Mouse (Mus musculus) heart, embryonic 15.5 days (tissue): Measurements from ENCODE around the gene Naaladl2. TPM values are rescaled to one million over a fixed set of nuclear protein-coding genes. Genes with fewer than 3 reads are reported as not detected.

Source experiments
- ATAC-seq: fragments of 200-750 bp; cut with Nextera tagmentation; replicated peaks from 2 replicates; pipeline ENCODE4 v1.8.0; 2017; ENCODE audit warnings: low read depth, moderate TSS enrichment; ENCODE audit not compliant: insufficient number of reproducible peaks, insufficient read depth, low FRiP score
- H3K27ac ChIP-seq: fragments of 300-500 bp; sonication (generic); 2 replicates; pipeline ENCODE4 v1.5.1; 2015; ENCODE audit warnings: mild to moderate bottlenecking, inconsistent platforms
- H3K27me3 ChIP-seq: fragments of 300-500 bp; sonication (generic); 2 replicates; pipeline ENCODE4 v1.6.1; 2015; ENCODE audit warnings: inconsistent platforms
- H3K36me3 ChIP-seq: fragments of 300-500 bp; sonication (generic); 2 replicates; pipeline ENCODE4 v1.6.1; 2015; ENCODE audit warnings: mild to moderate bottlenecking, inconsistent platforms
- H3K4me1 ChIP-seq: fragments of 300-500 bp; sonication (generic); replicated peaks from 2 replicates; pipeline ENCODE4 v1.6.1; 2015; ENCODE audit warnings: inconsistent platforms
- H3K4me2 ChIP-seq: fragments of 300-500 bp; sonication (generic); 2 replicates; pipeline ENCODE4 v1.6.1; 2015; ENCODE audit warnings: inconsistent platforms, mild to moderate bottlenecking, moderate library complexity
- H3K4me3 ChIP-seq: fragments of 300-500 bp; sonication (generic); 2 replicates; pipeline ENCODE4 v1.5.1; 2015; ENCODE audit warnings: mild to moderate bottlenecking, inconsistent platforms
- H3K9ac ChIP-seq: fragments of 300-500 bp; sonication (generic); 2 replicates; pipeline ENCODE4 v1.6.1; 2015; ENCODE audit warnings: mild to moderate bottlenecking, inconsistent platforms
- H3K9me3 ChIP-seq: fragments of 300-500 bp; sonication (generic); replicated peaks from 2 replicates; pipeline ENCODE4 v1.6.1; 2016; ENCODE audit warnings: inconsistent platforms
- WGBS: fragments of 180-500 bp; shearing (Covaris S2); methylation state at CpG from one replicate; pipeline ENCODE4 v1.1.7; 2015; ENCODE audit warnings: mixed read lengths; 5-methylcytosine and 5-hydroxymethylcytosine counted together
- polyA plus RNA-seq: library from polyadenylated mRNA; unstranded; fragments of >200 nt; fragmentation: Nextera tagmentation; extraction: Ambion mirVana; gene quantifications from 2 replicates; pipeline ENCODE4 v1.2.1, GENCODE M21; 2015

Naaladl2 gene
- polyA plus RNA-seq, 1 experiment from 2014 or later = 1.6 TPM

DNA sequence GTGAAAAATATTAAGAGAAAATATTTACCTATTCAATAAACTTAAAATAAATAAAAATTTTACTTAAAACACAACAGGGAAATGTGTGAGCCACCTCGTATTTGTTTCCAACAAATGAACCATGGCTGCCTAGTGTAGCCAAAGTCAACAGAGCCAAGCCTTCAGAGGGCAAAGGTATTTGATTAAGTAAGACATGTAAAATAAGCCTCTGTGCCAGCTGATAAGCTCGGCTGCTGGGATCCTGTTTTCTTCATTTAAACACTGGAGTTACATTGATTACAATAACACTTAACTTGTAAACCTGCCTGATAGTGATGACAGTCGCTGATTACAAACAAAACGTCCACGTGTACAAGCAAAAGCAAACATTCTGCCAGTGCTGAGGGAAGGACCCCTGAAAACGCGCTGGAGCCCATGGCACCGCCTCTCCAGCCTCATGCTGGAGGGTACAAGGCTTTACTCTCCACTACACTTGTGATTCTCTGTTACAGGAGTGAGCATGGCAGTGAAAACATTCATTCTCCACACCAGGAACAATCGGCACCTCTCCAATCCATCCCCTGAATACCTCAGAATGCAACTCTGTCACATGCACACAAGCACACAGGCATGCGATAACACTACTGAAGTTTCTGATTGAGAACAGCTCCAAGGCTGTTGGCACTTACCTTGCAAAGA is 361.1 kb downstream of the Naaladl2 start:
- ATAC-seq = no peak
- no peak overlapping the region for H3K9ac ChIP-seq
- H3K9me3 ChIP-seq = no peaks in the 10 kb centered on the region
- WGBS = 14% methylated on average over 10 of the region's 10 CpGs
- H3K27me3 ChIP-seq = no peaks in the 10 kb centered on the region
- H3K4me2 ChIP-seq = peak overlapping the region; percentile 49
- H3K4me1 ChIP-seq = peaks cover 6% of the 10 kb centered on the region
- peak overlapping the region; percentile 26 for H3K4me3 ChIP-seq
- H3K27ac ChIP-seq = peak overlapping the region; percentile 31
- H3K36me3 ChIP-seq = no peaks in the 10 kb centered on the region

DNA sequence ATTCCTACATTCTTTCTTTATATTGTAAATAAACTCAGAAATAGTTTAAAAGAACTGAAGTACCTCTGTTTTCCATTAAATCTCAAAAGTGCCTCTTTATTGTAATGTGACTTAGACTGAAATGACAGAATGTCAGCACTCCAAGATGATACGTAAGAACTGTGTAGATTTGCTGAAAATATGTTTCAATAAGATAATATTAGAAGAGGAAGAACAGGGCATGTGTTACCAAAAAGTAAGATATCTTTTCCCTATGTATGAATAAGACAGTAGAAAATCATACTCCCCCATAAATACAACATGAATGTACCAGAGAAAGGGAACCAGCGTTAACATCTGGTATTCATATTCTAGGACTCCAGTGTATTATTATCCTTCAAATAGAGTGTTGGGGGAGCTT is 362.4 kb downstream of the Naaladl2 start:
- Histone ChIP-seq H3K4me2 (no peak overlapping the region), H3K36me3 (no peaks in the 10 kb centered on the region), H3K4me3 (no peak overlapping the region), H3K27ac (no peak overlapping the region), H3K9me3 (no peaks in the 10 kb centered on the region), H3K9ac (no peak overlapping the region), H3K4me1 (peaks cover 6% of the 10 kb centered on the region), H3K27me3 (no peaks in the 10 kb centered on the region)
- ATAC-seq = no peak
- WGBS = 85% methylated on average over 2 of the region's 2 CpGs

DNA sequence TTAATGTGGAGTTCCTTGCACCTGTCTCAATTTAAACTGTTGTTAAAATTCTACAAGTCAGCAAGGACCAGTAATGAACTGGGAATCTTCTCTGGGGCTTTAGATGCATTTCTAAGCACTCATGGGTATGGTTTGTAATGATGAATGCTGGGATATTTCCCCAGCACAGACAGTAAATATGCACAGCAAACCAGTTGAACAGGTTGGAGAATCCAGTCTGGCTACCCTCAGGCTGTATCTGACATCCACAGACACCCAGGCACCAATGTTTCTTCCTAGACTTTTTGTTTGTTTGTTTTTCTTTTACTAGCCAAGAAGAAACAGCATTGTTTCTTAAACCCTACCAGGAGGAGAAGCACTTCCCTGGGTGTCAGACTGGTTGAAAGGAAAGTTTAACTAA is 365.6 kb downstream of the Naaladl2 start:
- ATAC-seq = no peak
- peaks cover 6% of the 10 kb centered on the region for H3K4me1 ChIP-seq
- H3K27me3 ChIP-seq = no peaks in the 10 kb centered on the region
- no peak overlapping the region for H3K4me3 ChIP-seq
- no peak overlapping the region for H3K4me2 ChIP-seq
- H3K27ac ChIP-seq = no peak overlapping the region
- no peak overlapping the region for H3K9ac ChIP-seq
- no peaks in the 10 kb centered on the region for H3K36me3 ChIP-seq
- H3K9me3 ChIP-seq = no peaks in the 10 kb centered on the region

DNA sequence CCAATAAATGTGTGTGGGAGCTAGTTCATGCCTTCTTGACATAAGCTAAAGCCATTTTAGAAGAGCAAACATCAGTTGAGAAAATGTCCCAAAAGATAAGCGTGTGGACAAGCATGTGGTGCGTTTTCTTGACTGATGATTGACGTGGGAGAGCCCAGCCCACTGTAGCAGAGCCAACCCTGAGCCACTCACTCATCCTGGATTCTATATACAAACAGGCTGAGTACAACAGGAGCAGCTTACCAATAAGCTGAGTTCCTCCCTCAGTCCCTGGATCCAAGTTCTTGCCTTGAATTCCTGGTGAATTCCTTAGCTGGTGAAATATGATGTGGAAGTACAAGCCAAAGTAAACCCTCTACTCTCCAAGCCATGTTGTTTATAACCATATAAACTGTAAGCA is 395.0 kb downstream of the Naaladl2 start:
- Histone ChIP-seq H3K36me3 (no peaks in the 10 kb centered on the region), H3K9ac (no peak overlapping the region), H3K4me1 (no peaks in the 10 kb centered on the region), H3K27ac (no peak overlapping the region), H3K4me2 (no peak overlapping the region), H3K9me3 (no peaks in the 10 kb centered on the region), H3K4me3 (no peak overlapping the region), H3K27me3 (no peaks in the 10 kb centered on the region)
- 38% methylated on average over 3 of the region's 3 CpGs for WGBS
- ATAC-seq = no peak

DNA sequence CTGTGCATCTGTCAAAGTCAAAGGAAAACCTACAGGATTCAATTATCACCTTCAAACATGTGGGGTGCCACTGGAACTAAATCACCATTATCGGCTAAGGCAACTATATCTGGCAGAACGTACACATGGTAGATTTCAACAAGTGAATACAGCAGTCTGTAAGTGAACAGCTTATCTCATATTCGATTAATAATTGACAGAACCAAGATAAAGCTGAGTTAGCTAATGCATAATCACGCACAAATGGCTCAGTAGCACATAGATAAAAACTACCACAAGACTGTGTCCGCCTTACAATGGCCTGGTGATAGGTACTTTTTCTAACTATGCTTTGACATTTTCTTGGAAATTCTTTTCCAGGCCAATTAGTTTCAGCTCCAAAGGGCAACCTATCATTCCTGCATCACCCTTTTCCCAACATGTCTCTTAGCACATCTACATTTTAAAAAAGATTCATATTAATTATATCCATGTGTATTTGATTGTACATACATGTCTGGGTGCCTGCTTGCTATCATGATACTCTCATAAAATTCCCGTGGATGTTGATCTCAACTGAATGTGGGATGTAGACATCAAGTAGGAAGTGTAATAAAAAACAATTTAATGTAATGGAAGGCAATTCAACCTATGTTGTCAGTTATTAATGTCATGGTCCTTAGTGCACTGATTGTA is 396.7 kb downstream of the Naaladl2 start:
- Histone ChIP-seq H3K4me2 (no peak overlapping the region), H3K36me3 (no peaks in the 10 kb centered on the region), H3K27ac (no peak overlapping the region), H3K4me3 (no peak overlapping the region), H3K4me1 (no peaks in the 10 kb centered on the region), H3K27me3 (no peaks in the 10 kb centered on the region), H3K9me3 (no peaks in the 10 kb centered on the region), H3K9ac (no peak overlapping the region)
- ATAC-seq = no peak
- WGBS = 56% methylated on average over 6 of the region's 6 CpGs

DNA sequence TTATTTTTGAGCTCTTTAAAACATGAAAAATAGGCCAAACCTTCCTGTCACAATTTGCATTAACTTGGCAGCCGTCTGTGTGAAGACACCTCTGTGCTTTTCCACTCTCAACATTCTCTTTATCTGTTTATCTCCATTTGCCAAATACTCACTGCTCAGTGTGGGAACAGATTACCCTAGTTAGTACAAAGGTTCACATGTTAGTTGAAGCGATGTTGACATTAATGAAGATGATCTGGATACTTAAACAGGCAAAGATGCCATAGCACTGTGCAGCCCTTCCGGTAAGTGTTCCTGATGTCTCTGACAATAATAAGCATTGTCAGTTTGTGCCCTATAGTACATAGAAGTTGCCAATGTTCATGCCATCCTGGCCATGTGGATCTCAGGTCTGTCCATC is 400.1 kb downstream of the Naaladl2 start:
- no peak for ATAC-seq
- Histone ChIP-seq H3K9me3 (no peaks in the 10 kb centered on the region), H3K36me3 (no peaks in the 10 kb centered on the region), H3K9ac (no peak overlapping the region), H3K27me3 (no peaks in the 10 kb centered on the region), H3K4me2 (no peak overlapping the region), H3K4me3 (no peak overlapping the region), H3K27ac (no peak overlapping the region), H3K4me1 (no peaks in the 10 kb centered on the region)
- 63% methylated on average over 3 of the region's 3 CpGs for WGBS

DNA sequence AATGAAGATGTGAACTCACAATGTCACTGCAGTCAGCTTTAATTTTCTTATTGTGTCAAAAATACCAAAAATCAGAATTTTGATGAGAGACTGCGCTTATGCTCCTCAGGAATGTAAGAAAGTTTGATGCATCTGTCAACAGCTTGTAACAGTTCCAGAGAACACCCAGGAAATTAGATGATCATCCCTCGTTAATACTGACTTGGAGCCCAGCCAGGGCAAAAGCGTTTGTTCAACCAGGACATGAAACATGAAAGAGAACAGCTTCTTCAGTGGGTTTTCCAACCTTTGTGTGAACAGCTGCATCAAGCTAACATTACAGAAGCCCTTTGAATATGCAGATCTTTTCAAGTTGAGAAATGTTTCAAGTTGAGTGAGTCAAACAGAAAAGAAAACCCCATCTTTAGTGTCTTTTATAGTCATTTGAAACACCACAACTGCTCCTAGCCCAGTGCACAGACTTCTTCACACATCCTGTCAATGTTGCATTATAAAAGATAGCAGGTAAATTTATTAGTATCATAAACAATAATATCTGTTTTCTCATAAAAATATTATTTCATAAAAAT is 424.8 kb downstream of the Naaladl2 start:
- Histone ChIP-seq H3K4me3 (no peak overlapping the region), H3K4me2 (no peak overlapping the region), H3K9me3 (no peaks in the 10 kb centered on the region), H3K36me3 (no peaks in the 10 kb centered on the region), H3K27me3 (no peaks in the 10 kb centered on the region), H3K9ac (no peak overlapping the region), H3K27ac (no peak overlapping the region), H3K4me1 (no peaks in the 10 kb centered on the region)
- WGBS = 55% methylated on average over 3 of the region's 3 CpGs
- ATAC-seq = no peak

DNA sequence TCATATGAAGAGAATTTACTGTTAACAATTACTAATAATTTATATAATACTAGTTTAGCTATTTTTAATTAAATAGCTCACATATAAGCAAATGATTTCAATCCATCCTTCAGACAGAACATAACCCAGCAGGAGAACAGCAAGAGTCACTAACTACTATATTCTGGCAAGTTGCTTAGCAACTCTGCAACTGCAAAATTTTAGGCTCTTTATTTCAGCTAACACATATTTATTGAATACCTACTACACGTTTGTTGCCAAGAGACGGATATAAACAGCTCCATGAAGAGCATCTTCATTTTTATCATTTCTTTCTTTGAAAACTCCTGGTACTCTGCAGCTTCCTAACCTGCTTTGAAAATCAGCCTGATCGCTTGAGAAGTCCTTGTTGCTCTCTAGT is 429.3 kb downstream of the Naaladl2 start:
- Histone ChIP-seq H3K9ac (no peak overlapping the region), H3K9me3 (no peaks in the 10 kb centered on the region), H3K27ac (no peak overlapping the region), H3K4me2 (no peak overlapping the region), H3K36me3 (no peaks in the 10 kb centered on the region), H3K4me3 (no peak overlapping the region), H3K4me1 (no peaks in the 10 kb centered on the region), H3K27me3 (no peaks in the 10 kb centered on the region)
- WGBS = 71% methylated on average over 3 of the region's 3 CpGs
- no peak for ATAC-seq

DNA sequence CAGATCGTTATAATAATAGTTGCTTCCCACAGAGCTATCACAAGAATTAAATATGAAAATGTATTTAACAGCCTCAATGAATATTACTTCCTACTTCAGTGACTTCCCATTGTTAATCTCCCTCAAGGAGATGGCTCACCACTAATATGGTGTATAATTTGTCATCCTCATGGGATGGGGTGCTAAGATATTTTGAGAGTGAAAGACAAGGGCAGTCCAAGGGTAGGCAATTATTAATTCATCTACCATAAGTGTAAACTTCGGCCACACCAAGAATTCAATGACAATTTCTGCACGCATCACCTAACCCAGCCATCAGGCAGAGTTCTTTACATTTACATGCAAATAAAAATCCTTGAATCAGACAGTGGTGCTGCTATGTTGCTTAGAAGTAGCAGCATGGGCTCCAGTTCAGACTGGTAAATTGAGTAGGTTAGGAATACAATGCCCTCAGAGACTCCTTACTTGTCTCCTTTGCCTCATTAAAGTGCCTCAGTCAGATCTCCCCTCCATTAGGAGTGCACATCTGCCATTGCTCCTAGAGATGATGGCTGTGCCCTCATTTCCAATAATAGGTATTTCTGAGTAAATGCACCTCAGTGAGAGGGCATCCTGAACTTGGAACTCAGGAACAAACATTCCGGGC is 438.2 kb downstream of the Naaladl2 start:
- H3K9me3 ChIP-seq = no peaks in the 10 kb centered on the region
- no peaks in the 10 kb centered on the region for H3K27me3 ChIP-seq
- H3K4me2 ChIP-seq = no peak overlapping the region
- H3K9ac ChIP-seq = no peak overlapping the region
- H3K4me3 ChIP-seq = no peak overlapping the region
- ATAC-seq = no peak
- WGBS = 85% methylated on average over 4 of the region's 4 CpGs
- H3K36me3 ChIP-seq = no peaks in the 10 kb centered on the region
- no peaks in the 10 kb centered on the region for H3K4me1 ChIP-seq
- no peak overlapping the region for H3K27ac ChIP-seq

DNA sequence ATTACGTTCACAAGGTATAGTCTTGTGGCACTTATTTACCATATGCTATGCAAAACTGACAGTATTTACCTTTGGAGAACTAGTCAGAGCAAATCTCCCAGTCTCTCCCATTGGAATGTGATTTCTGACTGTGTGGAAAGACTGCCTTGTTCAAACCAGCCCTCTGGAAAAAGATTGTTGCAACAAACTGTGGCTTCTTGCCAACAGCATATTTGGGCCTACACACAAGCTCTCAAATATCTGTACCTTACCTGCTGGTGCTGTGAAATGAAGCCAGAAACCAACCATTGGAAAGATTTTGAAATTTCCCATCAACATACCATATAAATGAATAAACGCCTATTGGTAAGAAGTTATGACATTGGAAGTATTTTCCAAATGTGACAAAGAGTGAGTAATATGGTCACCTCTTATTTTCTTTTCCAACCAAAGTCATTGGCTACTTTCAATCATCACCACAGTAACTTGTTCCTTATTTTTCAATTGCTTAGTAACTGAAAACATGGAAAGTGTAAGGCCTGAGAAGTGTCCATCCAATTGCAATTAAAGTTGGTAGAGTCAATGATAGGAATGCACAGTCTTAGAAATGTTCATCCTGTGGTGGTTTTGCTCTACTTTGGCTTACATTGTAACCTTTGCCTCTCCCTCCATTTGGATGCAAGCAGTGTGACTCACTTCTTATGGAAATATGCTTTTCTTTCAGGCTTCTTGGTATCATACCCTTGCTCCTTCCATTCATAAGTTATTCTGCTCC is 453.7 kb downstream of the Naaladl2 start:
- 74% methylated on average over 2 of the region's 2 CpGs for WGBS
- no peaks in the 10 kb centered on the region for H3K36me3 ChIP-seq

DNA sequence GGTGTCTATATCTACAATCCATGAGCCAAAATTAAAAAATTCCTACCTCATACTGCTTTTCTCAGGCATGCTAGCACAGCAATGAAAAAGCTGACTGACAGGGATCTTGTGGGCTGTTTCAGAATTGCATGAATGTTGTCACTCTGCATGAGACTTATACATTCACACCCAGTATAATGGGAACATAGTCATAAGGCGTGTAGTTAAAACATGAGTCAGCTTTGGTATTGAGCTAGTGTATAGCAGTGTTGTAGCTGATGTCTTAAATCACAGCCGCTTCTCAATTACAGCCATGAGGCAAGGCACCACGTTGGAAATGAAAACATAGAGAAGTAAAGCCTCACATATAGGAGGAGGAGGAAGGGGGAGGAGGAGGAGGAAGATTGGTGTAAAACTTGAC is 473.6 kb downstream of the Naaladl2 start:
- ATAC-seq = no peak
- H3K4me1 ChIP-seq = no peaks in the 10 kb centered on the region
- WGBS = 68% methylated on average over 3 of the region's 3 CpGs
- no peak overlapping the region for H3K27ac ChIP-seq
- H3K9ac ChIP-seq = no peak overlapping the region
- H3K36me3 ChIP-seq = no peaks in the 10 kb centered on the region
- H3K4me3 ChIP-seq = no peak overlapping the region
- H3K9me3 ChIP-seq = no peaks in the 10 kb centered on the region
- H3K27me3 ChIP-seq = no peaks in the 10 kb centered on the region
- H3K4me2 ChIP-seq = no peak overlapping the region

More for the DNA sequence above, 453.7 kb downstream of the Naaladl2 start:
- H3K4me2 ChIP-seq = no peak overlapping the region
- H3K9ac ChIP-seq = no peak overlapping the region
- H3K4me1 ChIP-seq = no peaks in the 10 kb centered on the region
- no peaks in the 10 kb centered on the region for H3K9me3 ChIP-seq
- ATAC-seq = no peak
- no peak overlapping the region for H3K4me3 ChIP-seq
- H3K27ac ChIP-seq = no peak overlapping the region
- H3K27me3 ChIP-seq = no peaks in the 10 kb centered on the region
